Mouse (Mus musculus) CH12.LX (cell line): ENCODE measurements around the gene F13a1.

Experiments
- CTCF ChIP-seq, 2 experiments: IDR thresholded peaks in 1 of 2; conservative IDR thresholded peaks in 1 of 2; 2 replicates each; pipeline ENCODE4 v1.5.1; 2011 to 2012; ENCODE audit warnings: low read depth in 2 of 2, low read length in 2 of 2, improper control_type of control experiment in 1 of 2, inconsistent platforms in 1 of 2, mild to moderate bottlenecking in 1 of 2, moderate library complexity in 1 of 2
- E2F4 ChIP-seq: IDR thresholded peaks from 2 replicates; pipeline ENCODE4 v1.6.1; 2011; ENCODE audit warnings: low read depth, low read length, improper control_type of control experiment; ENCODE audit not compliant: insufficient replicate concordance
- EP300 ChIP-seq: IDR thresholded peaks from 2 replicates; pipeline ENCODE4 v1.6.1; 2011; ENCODE audit warnings: low read length, improper control_type of control experiment
- ETS1 ChIP-seq: conservative IDR thresholded peaks from 2 replicates; pipeline ENCODE4 v1.6.1; 2012; ENCODE audit warnings: low read depth, mild to moderate bottlenecking, inconsistent platforms, low read length, improper control_type of control experiment, moderate library complexity
- MEF2A ChIP-seq: IDR thresholded peaks from 2 replicates; pipeline ENCODE4 v1.6.1; 2014; ENCODE audit warnings: low read depth, mild to moderate bottlenecking, inconsistent platforms, low read length, improper control_type of control experiment, borderline replicate concordance
- NRF1 ChIP-seq: IDR thresholded peaks from 2 replicates; pipeline ENCODE4 v1.6.1; 2014; ENCODE audit warnings: low read depth, mild to moderate bottlenecking, inconsistent platforms, low read length, improper control_type of control experiment, moderate library complexity
- POLR2A ChIP-seq: IDR thresholded peaks from 2 replicates; pipeline ENCODE4 v1.6.1; 2011; ENCODE audit warnings: low read depth, mild to moderate bottlenecking, improper control_type of control experiment, low read length

DNA sequence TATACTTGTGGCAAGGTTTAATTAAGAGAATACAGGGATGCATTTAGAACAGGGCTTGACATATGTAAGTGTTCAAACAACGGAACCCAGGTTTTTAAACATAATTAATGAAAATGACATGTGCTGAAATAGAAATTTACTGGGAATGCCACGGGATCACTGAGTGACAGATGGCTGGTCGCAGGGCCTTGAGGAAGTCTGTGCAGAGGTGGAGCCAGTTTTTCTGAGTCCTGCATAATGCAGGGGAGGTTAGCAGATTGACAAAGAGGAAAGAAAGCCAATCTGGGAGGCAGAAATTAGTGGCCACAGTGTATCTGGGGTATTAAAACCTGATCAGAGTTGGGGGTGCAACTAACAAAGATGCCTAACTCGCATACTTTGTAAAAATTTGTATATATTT lies 130.3 kb downstream of the F13a1 start:
- TF ChIP-seq E2F4 (no peak), NRF1 (no peak), CTCF (conservative IDR thresholded peaks at IDR 0.05 in 1 of 2, IDR thresholded peaks at IDR 0.05 in 1 of 2; ENCODE audit: low read depth in 2 of 2, low read length in 2 of 2) (no peak), MEF2A (no peak), ETS1 (no peak), POLR2A (no peak), EP300 (no peak)
